Mouse (Mus musculus) kidney, postnatal 36 days (tissue): ENCODE results near the gene Hoxd13.

Experiments
- DNase-seq, 2 experiments: peaks; one replicate each; pipeline ENCODE4 v3.0.0; 2021 to 2022; ENCODE audit warnings: mixed read lengths in 2 of 2

Gene Hoxd13

GRCm38 (mm10) chr2:74663291-74663925 is 4.7 kb upstream of the Hoxd13 start:
- DNase-seq = peak; percentile 61 to 83

GRCm38 (mm10) chr2:74666411-74666810 is 1.7 kb upstream of the Hoxd13 start:
- no peak for DNase-seq

- DNase-seq = no peak
These were observed 794 bp upstream of the Hoxd13 start for GRCm38 (mm10) chr2:74667191-74667841.

- no peak for DNase-seq
These were observed 490 bp downstream of the Hoxd13 start for GRCm38 (mm10) chr2:74668370-74669229.

- no peak for DNase-seq
These were observed 1.1 kb downstream of the Hoxd13 start for GRCm38 (mm10) chr2:74669230-74669578.

- no peak for DNase-seq
These were observed 1.6 kb downstream of the Hoxd13 start for GRCm38 (mm10) chr2:74669650-74670235.

- DNase-seq = no peak
These were observed 2.6 kb downstream of the Hoxd13 start for GRCm38 (mm10) chr2:74670632-74671188.

GRCm38 (mm10) chr2:74671847-74672246 is 3.7 kb downstream of the Hoxd13 start:
- DNase-seq = no peak

GRCm38 (mm10) chr2:74672481-74673362 is 4.6 kb downstream of the Hoxd13 start:
- DNase-seq = peak in 1 of 2 experiments; percentile 81

GRCm38 (mm10) chr2:74673835-74674425 is 5.8 kb downstream of the Hoxd13 start:
- DNase-seq = no peak

GRCm38 (mm10) chr2:74674881-74675665 is 7.0 kb downstream of the Hoxd13 start, which contains the start of gene Hoxd12:
TSS of gene Hoxd12 (plus strand) at chr2:74675013.
- no peak for DNase-seq

- no peak for DNase-seq
These were observed 7.7 kb downstream of the Hoxd13 start for GRCm38 (mm10) chr2:74675666-74676282.

GRCm38 (mm10) chr2:74676376-74677052 is 8.4 kb downstream of the Hoxd13 start:
- DNase-seq = no peak

GRCm38 (mm10) chr2:74677106-74677505 is 9.0 kb downstream of the Hoxd13 start:
- no peak for DNase-seq

GRCm38 (mm10) chr2:74678891-74679595 is 10.9 kb downstream of the Hoxd13 start, which contains the start of gene Hoxd11:
TSS of gene Hoxd11 (plus strand) at chr2:74679557.
- DNase-seq = no peak

- no peak for DNase-seq
These were observed 11.5 kb downstream of the Hoxd13 start for GRCm38 (mm10) chr2:74679596-74679971.

- DNase-seq = no peak
These were observed 11.9 kb downstream of the Hoxd13 start for GRCm38 (mm10) chr2:74679980-74680379.

- no peak for DNase-seq
These were observed 12.7 kb downstream of the Hoxd13 start for GRCm38 (mm10) chr2:74680561-74681398.
